Mouse (Mus musculus) E14TG2a.4 (cell line): ENCODE results near the gene Abhd4.

Source experiments
- H3K27me3 ChIP-seq: 2 replicates; pipeline ENCODE4 v1.6.1; 2014; ENCODE audit warnings: low read length, control low read depth; ENCODE audit not compliant: insufficient read depth
- H3K36me3 ChIP-seq: 2 replicates; pipeline ENCODE4 v1.6.1; 2014; ENCODE audit warnings: low read length, control low read depth; ENCODE audit not compliant: insufficient read depth
- H3K4me1 ChIP-seq: replicated peaks from 2 replicates; pipeline ENCODE4 v1.6.1; 2014; ENCODE audit warnings: low read depth, low read length, control low read depth
- H3K4me3 ChIP-seq: replicated peaks from 2 replicates; pipeline ENCODE4 v1.5.1; 2014; ENCODE audit warnings: mild to moderate bottlenecking, low read length
- H3K9me3 ChIP-seq: 2 replicates; pipeline ENCODE4 v1.6.1; 2014; ENCODE audit warnings: low read length, control low read depth
- CTCF ChIP-seq: conservative IDR thresholded peaks from 2 replicates; pipeline ENCODE4 v1.5.1; 2014; ENCODE audit warnings: low read length
- NANOG ChIP-seq: IDR thresholded peaks from 2 replicates; pipeline ENCODE4 v1.6.1; 2014; ENCODE audit warnings: borderline replicate concordance, low read length, mixed read lengths
- POU5F1 ChIP-seq: IDR thresholded peaks from 2 replicates; pipeline ENCODE4 v1.6.1; 2014; ENCODE audit warnings: low read length, borderline replicate concordance

The Abhd4 gene

DNA sequence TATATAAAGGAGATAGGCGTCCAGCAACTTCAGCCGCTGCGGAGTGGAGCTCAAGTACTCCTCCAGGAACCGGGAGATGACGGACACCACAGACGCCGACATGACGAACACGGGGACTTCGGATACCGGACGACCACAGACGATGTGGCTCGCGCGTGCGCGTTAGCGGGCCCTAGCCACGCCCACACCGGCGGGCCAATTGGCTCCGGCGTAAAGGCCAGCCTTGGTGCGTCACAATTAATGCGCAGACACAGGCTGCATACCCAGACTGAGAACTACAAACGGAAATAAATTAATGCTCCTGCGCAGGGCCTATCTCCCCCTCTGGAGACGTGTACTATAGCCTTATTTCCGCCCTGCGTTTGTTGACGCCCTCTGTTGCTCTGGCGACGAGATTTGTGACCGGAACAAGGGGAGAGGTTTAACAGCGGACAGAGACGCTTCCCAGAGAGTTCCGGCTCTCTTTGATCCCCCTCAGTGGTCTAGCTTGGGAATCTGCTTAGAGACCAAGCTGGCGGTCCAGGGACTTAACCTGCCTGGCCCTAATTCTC lies at the start of gene Abhd4, which contains the start of gene Dad1:
Gene Abhd4, plus strand, starts transcription at position 448 of the 551 bp plus-strand sequence.
Gene Dad1, minus strand, starts transcription at position 364 of the 551 bp plus-strand sequence.
- Histone ChIP-seq H3K27me3 (no peaks in the 10 kb centered on the region), H3K4me1 (peaks cover 48% of the 10 kb centered on the region), H3K4me3 (peak within 1 kb of the TSS; percentile 98), H3K36me3 (peaks cover 32% of the 10 kb centered on the region), H3K9me3 (no peaks in the 10 kb centered on the region)
- TF ChIP-seq POU5F1 (no peak), NANOG (no peak), CTCF (no peak)

DNA sequence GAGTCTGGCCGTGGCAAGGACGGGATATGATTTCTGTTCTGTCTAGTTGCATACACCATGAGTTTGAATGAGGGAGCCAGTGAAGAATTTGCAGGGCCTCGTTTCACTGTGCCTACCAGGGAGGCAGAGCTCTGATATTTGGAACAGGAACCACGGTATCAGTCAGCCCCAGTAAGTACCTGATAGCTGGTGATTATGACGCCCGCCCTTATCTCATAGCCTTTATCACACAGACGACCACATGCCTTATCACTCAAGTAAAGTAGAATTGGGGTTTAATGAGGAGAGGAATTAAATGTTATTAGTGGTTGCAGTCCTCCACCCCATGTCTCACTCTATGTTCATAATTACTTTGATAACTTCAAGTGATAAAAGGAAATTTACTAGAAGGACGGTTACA lies 49.7 kb upstream of the Abhd4 start:
- no peaks in the 10 kb centered on the region for H3K4me1 ChIP-seq
- H3K27me3 ChIP-seq, result no peaks in the 10 kb centered on the region
- H3K36me3 ChIP-seq, result no peaks in the 10 kb centered on the region
- TF ChIP-seq POU5F1 (no peak), NANOG (no peak), CTCF (no peak)
- peaks cover 12% of the 10 kb centered on the region for H3K9me3 ChIP-seq
- no peak overlapping the region for H3K4me3 ChIP-seq

DNA sequence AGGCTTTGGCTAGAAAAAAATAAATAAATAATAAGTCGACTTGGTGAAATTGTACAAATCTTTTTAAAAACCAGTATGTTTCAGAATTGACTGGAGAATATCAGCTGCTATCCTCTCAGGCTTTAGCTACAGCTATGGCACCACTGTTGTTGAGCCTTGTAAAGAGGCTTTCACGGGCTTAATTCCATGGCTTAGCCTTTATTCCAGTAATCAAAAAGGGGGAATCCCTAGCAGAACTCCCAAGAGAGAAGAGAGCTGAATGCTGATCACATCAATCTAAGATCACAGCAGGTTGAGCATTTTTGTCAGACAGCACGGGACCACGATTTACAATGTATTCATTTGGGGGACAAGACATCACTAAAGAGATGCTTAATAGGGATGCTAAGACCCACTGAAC lies 49.2 kb upstream of the Abhd4 start:
- Histone ChIP-seq H3K36me3 (no peaks in the 10 kb centered on the region), H3K4me3 (no peak overlapping the region), H3K27me3 (no peaks in the 10 kb centered on the region), H3K9me3 (peaks cover 8% of the 10 kb centered on the region), H3K4me1 (no peaks in the 10 kb centered on the region)
- TF ChIP-seq NANOG (no peak), POU5F1 (no peak), CTCF (no peak)

DNA sequence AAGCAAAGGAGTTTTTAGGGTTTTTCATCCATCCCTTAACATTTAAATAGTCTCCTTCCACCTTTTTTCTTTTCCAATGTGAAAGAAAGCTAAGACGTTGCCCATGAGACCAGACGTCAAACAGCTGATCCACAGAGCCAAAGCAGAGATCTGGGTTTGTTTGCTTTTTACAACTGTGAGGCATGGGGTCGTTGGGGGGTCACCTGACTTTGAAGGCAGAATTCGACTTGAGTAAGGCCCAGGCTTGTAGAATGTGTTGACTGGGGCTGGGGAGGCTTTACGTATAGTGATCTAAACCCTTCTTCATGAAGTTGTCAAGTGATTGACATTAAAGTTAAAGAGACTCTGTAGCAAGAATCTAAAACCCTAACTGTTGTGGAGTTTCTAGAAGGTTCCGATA lies 48.1 kb upstream of the Abhd4 start:
- Histone ChIP-seq H3K4me3 (no peak overlapping the region), H3K4me1 (no peaks in the 10 kb centered on the region), H3K27me3 (no peaks in the 10 kb centered on the region), H3K36me3 (no peaks in the 10 kb centered on the region), H3K9me3 (no peaks in the 10 kb centered on the region)
- TF ChIP-seq CTCF (no peak), NANOG (no peak), POU5F1 (no peak)

DNA sequence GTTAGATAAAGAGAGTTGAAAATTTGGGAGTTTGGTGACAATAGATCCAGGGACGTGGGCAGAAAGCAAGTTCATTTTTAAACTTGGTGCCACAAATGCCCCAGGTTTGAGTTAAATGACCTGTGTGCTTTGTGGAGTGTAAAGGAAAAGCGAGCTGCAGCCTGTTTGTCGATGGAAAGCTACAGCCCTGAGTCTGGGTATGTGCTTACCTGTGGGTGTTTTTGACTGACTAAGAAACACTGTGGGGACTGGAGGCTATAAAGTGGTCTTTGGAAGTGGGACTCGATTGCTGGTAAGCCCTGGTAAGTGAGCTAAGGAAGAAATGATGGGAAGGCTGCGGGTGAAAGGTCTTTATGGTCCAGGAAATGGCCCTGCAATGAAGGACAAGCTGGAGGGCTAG lies 47.7 kb upstream of the Abhd4 start:
- TF ChIP-seq NANOG, result no peak
- no peak for TF ChIP-seq CTCF
- TF ChIP-seq POU5F1, result no peak
- H3K27me3 ChIP-seq, result no peaks in the 10 kb centered on the region
- no peak overlapping the region for H3K4me3 ChIP-seq
- H3K36me3 ChIP-seq, result no peaks in the 10 kb centered on the region
- no peaks in the 10 kb centered on the region for H3K9me3 ChIP-seq
- H3K4me1 ChIP-seq, result no peaks in the 10 kb centered on the region

DNA sequence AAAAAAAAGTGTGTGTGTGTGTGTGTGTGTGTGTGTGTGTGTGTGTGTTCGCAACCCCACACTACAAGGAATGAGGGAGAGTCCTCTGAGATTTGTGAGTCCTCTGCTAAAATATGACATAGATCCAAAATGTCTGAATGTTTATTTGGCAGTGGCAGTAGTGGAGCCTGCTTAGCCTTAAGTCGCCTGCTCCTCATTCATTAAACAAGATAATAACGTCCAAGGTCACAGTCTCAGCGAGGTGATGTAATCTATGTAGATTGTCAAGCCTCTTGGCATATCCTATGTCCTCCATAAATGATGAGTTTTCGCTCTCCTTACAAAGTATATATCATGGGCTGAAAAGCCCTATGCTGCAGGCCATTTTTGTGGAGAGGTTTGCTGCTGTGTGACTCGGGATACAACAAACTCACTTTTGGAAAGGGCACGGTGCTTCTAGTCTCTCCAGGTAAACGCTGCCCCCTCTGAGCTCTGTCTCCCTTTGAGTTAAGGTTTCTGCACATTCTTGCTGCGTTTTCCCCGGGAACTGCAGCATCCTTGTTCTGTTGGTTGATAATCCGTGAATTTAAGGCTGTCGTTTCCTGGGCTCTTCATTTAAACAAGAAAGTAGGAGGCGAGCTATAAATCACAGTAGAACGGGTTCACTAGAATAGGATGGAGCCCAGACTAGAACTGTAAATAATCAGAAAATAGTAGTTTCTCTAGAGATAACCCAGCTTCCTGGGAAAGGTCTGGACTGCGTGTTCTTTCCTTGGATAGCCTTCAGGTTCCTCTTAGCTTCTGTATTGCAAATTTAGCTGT lies 47.0 kb upstream of the Abhd4 start:
- H3K4me3 ChIP-seq, result no peak overlapping the region
- no peaks in the 10 kb centered on the region for H3K36me3 ChIP-seq
- H3K4me1 ChIP-seq, result no peaks in the 10 kb centered on the region
- no peaks in the 10 kb centered on the region for H3K9me3 ChIP-seq
- no peak for TF ChIP-seq CTCF
- TF ChIP-seq POU5F1, result no peak
- TF ChIP-seq NANOG, result no peak
- no peaks in the 10 kb centered on the region for H3K27me3 ChIP-seq

DNA sequence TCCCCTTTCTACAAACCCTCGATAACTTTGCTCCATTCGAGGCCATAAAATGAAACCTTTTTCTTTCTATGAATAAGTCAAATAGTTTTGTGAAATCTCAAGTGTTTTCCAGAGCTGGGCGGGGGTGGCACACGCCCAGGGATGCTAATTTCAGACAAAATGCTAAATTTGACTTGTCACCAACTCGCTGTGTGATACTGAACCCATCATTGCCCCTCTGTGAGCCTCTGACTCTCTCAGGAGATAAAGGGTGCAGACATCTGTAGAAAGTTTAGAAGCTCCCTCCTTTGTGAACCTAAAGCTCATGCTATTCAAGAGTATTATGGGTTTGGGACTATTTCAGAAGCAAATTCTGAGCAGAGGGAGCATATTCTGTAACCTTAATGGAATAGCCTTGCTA lies 46.1 kb upstream of the Abhd4 start:
- TF ChIP-seq NANOG (no peak), CTCF (no peak), POU5F1 (no peak)

DNA sequence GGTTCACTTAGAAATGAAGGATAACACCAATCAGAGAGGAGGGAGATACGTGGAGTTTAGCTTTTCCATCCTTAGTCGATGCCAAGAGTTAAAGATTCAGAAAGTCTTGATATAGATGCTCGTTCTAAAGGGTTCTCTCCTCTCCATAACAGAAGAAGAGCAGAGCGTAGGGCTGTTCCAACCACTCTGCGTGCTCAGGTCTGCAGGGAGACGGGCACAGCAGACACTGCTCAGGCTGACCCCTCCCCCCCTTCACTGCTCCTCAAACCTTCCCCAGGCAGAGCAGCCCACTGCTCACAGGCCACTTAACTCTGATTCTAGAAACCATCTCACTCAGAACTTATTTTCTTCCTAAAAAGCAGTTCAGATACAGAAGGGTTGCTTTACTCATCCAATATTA lies 45.2 kb upstream of the Abhd4 start:
- Histone ChIP-seq H3K4me3 (no peak overlapping the region), H3K27me3 (no peaks in the 10 kb centered on the region), H3K9me3 (no peaks in the 10 kb centered on the region), H3K4me1 (no peaks in the 10 kb centered on the region), H3K36me3 (no peaks in the 10 kb centered on the region)
- TF ChIP-seq NANOG (no peak), POU5F1 (no peak), CTCF (no peak)

More for the DNA sequence above, 46.1 kb upstream of the Abhd4 start:
- Histone ChIP-seq H3K27me3 (no peaks in the 10 kb centered on the region), H3K36me3 (no peaks in the 10 kb centered on the region), H3K4me1 (no peaks in the 10 kb centered on the region), H3K4me3 (no peak overlapping the region), H3K9me3 (no peaks in the 10 kb centered on the region)

DNA sequence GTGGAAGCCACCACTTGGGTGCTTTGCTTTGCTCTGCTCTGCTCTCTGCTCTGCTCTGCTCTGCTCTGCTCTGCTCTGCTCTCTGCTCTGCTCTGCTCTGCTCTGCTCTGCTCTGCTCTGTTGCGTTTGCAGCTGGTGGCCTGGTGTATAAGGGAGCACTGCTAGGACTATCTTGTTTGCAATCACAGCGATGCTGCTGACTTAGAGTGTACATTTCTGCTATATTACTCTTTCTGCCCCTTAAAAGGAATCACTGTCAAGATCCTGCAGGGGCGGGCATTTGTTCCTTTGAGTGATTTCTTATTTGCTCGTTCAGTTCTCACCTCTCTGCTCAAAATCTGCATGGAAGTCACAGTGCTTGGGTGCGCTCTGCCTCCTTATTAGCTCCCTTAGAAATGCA lies 44.1 kb upstream of the Abhd4 start:
- Histone ChIP-seq H3K9me3 (no peaks in the 10 kb centered on the region), H3K4me3 (no peak overlapping the region), H3K36me3 (no peaks in the 10 kb centered on the region), H3K27me3 (no peaks in the 10 kb centered on the region), H3K4me1 (no peaks in the 10 kb centered on the region)
- no peak for TF ChIP-seq CTCF
- TF ChIP-seq NANOG, result no peak
- TF ChIP-seq POU5F1, result no peak
